Mouse (Mus musculus) forebrain, postnatal 0 days (tissue): ENCODE measurements at regions not wholly inside any gene's neighbourhood (a gene's known extent, or its start where the extent isn't known, plus 50 kb on each side); places are given as distances from the start of the nearest gene placed in this dataset.
A peak's percentile ranks its signal among the peaks of the same experiment; 100 is the strongest.

Source experiments
- ATAC-seq: fragments of 200-750 bp; cut with Nextera tagmentation; 2 replicates; pipeline ENCODE4 v1.8.0; 2017; ENCODE audit warnings: mild to moderate bottlenecking, moderate library complexity
- DNase-seq: peaks from one replicate; pipeline ENCODE4 v3.0.0-alpha.2; 2015
- H3K27ac ChIP-seq: fragments of 300-500 bp; sonication (generic); 2 replicates; pipeline ENCODE4 v1.5.1; 2014; ENCODE audit warnings: low read depth, mild to moderate bottlenecking, antibody characterized with exemption, low read length, moderate library complexity, mixed read lengths
- H3K27me3 ChIP-seq: fragments of 300-500 bp; sonication (generic); 2 replicates; pipeline ENCODE4 v1.6.1; 2014; ENCODE audit warnings: mild to moderate bottlenecking, low read length, mixed read lengths; ENCODE audit not compliant: insufficient read depth
- H3K36me3 ChIP-seq: fragments of 300-500 bp; sonication (generic); 2 replicates; pipeline ENCODE4 v1.6.1; 2014; ENCODE audit warnings: mild to moderate bottlenecking, moderate library complexity; ENCODE audit not compliant: insufficient read depth
- H3K4me1 ChIP-seq: fragments of 300-500 bp; sonication (generic); 2 replicates; pipeline ENCODE4 v1.6.1; 2014; ENCODE audit warnings: antibody characterized with exemption; ENCODE audit not compliant: insufficient read depth
- H3K4me2 ChIP-seq: fragments of 300-500 bp; sonication (generic); 2 replicates; pipeline ENCODE4 v1.6.1; 2014; ENCODE audit warnings: low read depth, mild to moderate bottlenecking, moderate library complexity
- H3K4me3 ChIP-seq: fragments of 300-500 bp; sonication (generic); 2 replicates; pipeline ENCODE4 v1.5.1; 2014; ENCODE audit warnings: low read depth, low read length, mixed read lengths
- H3K9ac ChIP-seq: fragments of 300-500 bp; sonication (generic); 2 replicates; pipeline ENCODE4 v1.6.1; 2014; ENCODE audit warnings: mild to moderate bottlenecking
- H3K9me3 ChIP-seq: fragments of 300-500 bp; sonication (generic); 2 replicates; pipeline ENCODE4 v1.6.1; 2016; ENCODE audit warnings: low read length
- CTCF ChIP-seq: sonication (generic); IDR thresholded peaks from 2 replicates; pipeline ENCODE4 v1.5.1; 2016; ENCODE audit warnings: antibody characterized with exemption, control low read depth, low read depth
- WGBS: fragments of 180-500 bp; shearing (Covaris S2); extraction: QIAGEN DNeasy Blood & Tissue Kit; methylation state at CpG from one replicate; pipeline ENCODE4 v1.1.7; 2014; 5-methylcytosine and 5-hydroxymethylcytosine counted together

GRCm38 (mm10) chr1:73593653-73594385 is 530.4 kb downstream of the Tns1 start:
- ATAC-seq, result no peak
- H3K27me3 ChIP-seq, result no peaks in the 10 kb centered on the region
- no peak overlapping the region for H3K4me2 ChIP-seq
- no peaks in the 10 kb centered on the region for H3K4me1 ChIP-seq
- no peak for DNase-seq
- no peak overlapping the region for H3K4me3 ChIP-seq
- 81% methylated on average over 9 of the region's 9 CpGs for WGBS
- no peak overlapping the region for H3K27ac ChIP-seq
- H3K36me3 ChIP-seq, result no peaks in the 10 kb centered on the region
- TF ChIP-seq CTCF, result no peak
- no peaks in the 10 kb centered on the region for H3K9me3 ChIP-seq
- no peak overlapping the region for H3K9ac ChIP-seq

- DNase-seq (no peak), ATAC-seq (no peak)
- Histone ChIP-seq H3K9ac (no peak overlapping the region), H3K27me3 (no peaks in the 10 kb centered on the region), H3K36me3 (no peaks in the 10 kb centered on the region), H3K4me1 (no peaks in the 10 kb centered on the region), H3K9me3 (no peaks in the 10 kb centered on the region), H3K27ac (no peak overlapping the region), H3K4me3 (no peak overlapping the region), H3K4me2 (no peak overlapping the region)
- TF ChIP-seq CTCF, result no peak
- 29% methylated on average over 9 of the region's 9 CpGs for WGBS
These were observed 532.7 kb downstream of the Tns1 start for GRCm38 (mm10) chr1:73591342-73592099.

GRCm38 (mm10) chr1:73579680-73580079 is 544.6 kb downstream of the Tns1 start:
- WGBS, result 50% methylated on average over 3 of the region's 3 CpGs

GRCm38 (mm10) chr1:73577019-73577418 is 547.2 kb downstream of the Tns1 start:
- DNase-seq (no peak), ATAC-seq (no peak)
- no peak for TF ChIP-seq CTCF
- no peaks in the 10 kb centered on the region for H3K36me3 ChIP-seq
- no peaks in the 10 kb centered on the region for H3K27me3 ChIP-seq
- no peak overlapping the region for H3K27ac ChIP-seq
- 89% methylated on average over 1 of the region's 1 CpGs for WGBS
- no peak overlapping the region for H3K4me3 ChIP-seq
- no peaks in the 10 kb centered on the region for H3K9me3 ChIP-seq
- H3K4me1 ChIP-seq, result no peaks in the 10 kb centered on the region
- no peak overlapping the region for H3K4me2 ChIP-seq
- H3K9ac ChIP-seq, result no peak overlapping the region

More at GRCm38 (mm10) chr1:73579680-73580079, 544.6 kb downstream of the Tns1 start:
- H3K9me3 ChIP-seq, result no peaks in the 10 kb centered on the region
- no peak overlapping the region for H3K4me2 ChIP-seq
- no peaks in the 10 kb centered on the region for H3K36me3 ChIP-seq
- DNase-seq (peak; percentile 33), ATAC-seq (no peak)
- no peak overlapping the region for H3K27ac ChIP-seq
- H3K9ac ChIP-seq, result no peak overlapping the region
- no peaks in the 10 kb centered on the region for H3K27me3 ChIP-seq
- no peak for TF ChIP-seq CTCF
- H3K4me3 ChIP-seq, result no peak overlapping the region
- H3K4me1 ChIP-seq, result no peaks in the 10 kb centered on the region

- Histone ChIP-seq H3K27ac (no peak overlapping the region), H3K4me3 (no peak overlapping the region), H3K4me1 (no peaks in the 10 kb centered on the region), H3K4me2 (no peak overlapping the region), H3K36me3 (no peaks in the 10 kb centered on the region), H3K9me3 (no peaks in the 10 kb centered on the region), H3K9ac (no peak overlapping the region), H3K27me3 (no peaks in the 10 kb centered on the region)
- ATAC-seq, result no peak
- no peak for DNase-seq
- TF ChIP-seq CTCF, result no peak
- WGBS, result 87% methylated on average over 1 of the region's 1 CpGs
These were observed 548.6 kb downstream of the Tns1 start for GRCm38 (mm10) chr1:73575694-73576093.

GRCm38 (mm10) chr1:73570944-73571343 is 553.3 kb downstream of the Tns1 start:
- H3K4me2 ChIP-seq, result no peak overlapping the region
- DNase-seq (no peak), ATAC-seq (no peak)
- no peak overlapping the region for H3K27ac ChIP-seq
- no peak overlapping the region for H3K9ac ChIP-seq
- H3K4me1 ChIP-seq, result no peaks in the 10 kb centered on the region
- H3K27me3 ChIP-seq, result no peaks in the 10 kb centered on the region
- no peaks in the 10 kb centered on the region for H3K9me3 ChIP-seq
- H3K4me3 ChIP-seq, result no peak overlapping the region
- TF ChIP-seq CTCF, result no peak
- WGBS, result 87% methylated on average over 3 of the region's 3 CpGs
- H3K36me3 ChIP-seq, result no peaks in the 10 kb centered on the region

GRCm38 (mm10) chr1:73566770-73567169 is 551.1 kb upstream of the Tnp1 start:
- no peaks in the 10 kb centered on the region for H3K9me3 ChIP-seq
- H3K4me2 ChIP-seq, result no peak overlapping the region
- ATAC-seq, result no peak
- no peak for TF ChIP-seq CTCF
- H3K9ac ChIP-seq, result no peak overlapping the region
- WGBS, result 87% methylated on average over 3 of the region's 3 CpGs
- no peaks in the 10 kb centered on the region for H3K36me3 ChIP-seq
- H3K27ac ChIP-seq, result no peak overlapping the region
- no peak overlapping the region for H3K4me3 ChIP-seq
- H3K27me3 ChIP-seq, result no peaks in the 10 kb centered on the region
- DNase-seq, result no peak
- no peaks in the 10 kb centered on the region for H3K4me1 ChIP-seq
